Mouse (Mus musculus) heart, postnatal 10 days (tissue): ENCODE measurements around the gene Gsta3. TPM values are rescaled to one million over a fixed set of nuclear protein-coding genes. Genes with fewer than 3 reads are reported as not detected.
"Not testable (repeated sequence)": the region's sequence is repeated elsewhere in the genome, so short reads cannot be mapped to it uniquely, and the experiment has no call there.

Experiments used
- DNase-seq, 2 experiments: peaks; one replicate each; pipeline ENCODE4 v3.0.0; 2021
- intact Hi-C: fragments of 180-260 bp; cut with DNase I; formaldehyde crosslinking; loops from one replicate; pipeline ENCODE4 v1.15.1; 2025
- total RNA-seq, 2 experiments: library from RNA; stranded (reverse); gene quantifications; 2 replicates each; pipeline ENCODE4 v1.2.3; 2021

Gsta3 gene
- total RNA-seq, 2 experiments from 2014 or later = 1.5 to 1.7 TPM

DNA sequence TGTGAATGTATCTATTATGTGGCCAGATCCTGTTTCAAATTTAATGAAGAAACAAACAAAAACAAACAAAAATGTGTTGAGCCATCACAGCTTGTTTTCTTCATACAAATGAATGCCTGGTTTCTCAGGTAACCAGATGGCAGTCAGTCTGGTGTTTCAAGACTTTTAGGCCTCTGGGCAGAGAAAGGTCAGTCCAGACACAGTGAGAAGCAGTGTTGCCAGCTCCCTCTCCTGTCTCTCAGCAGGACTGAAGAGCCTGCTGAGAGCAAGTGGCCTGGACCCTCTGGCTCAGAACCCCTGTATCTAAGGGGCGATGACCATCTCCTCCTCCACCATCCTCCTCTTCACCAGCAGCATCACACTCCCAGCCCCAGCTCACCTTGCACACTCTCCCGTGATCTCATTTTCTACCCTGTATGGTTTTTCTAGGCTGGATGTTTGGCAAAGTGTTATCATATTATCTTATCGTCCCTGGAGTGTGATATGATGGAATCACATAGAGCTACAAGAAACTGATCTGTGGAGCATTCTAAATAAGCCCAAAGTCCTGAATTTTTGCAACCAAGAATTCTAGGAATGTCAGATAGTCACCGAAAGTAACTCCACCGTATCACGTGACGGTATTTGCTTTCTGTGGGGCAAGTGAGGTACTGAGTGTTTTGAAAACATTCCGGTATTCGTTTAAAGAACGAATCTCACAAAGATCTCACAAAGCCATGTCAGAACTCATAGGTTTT lies 12.3 kb downstream of the Gsta3 start:
- intact Hi-C loops = no loop called here
- no peak for DNase-seq

- no peak for DNase-seq
- intact Hi-C loops = no loop called here
Measured at GRCm38 (mm10) chr1:21253303-21253650, 12.9 kb downstream of the Gsta3 start.

DNA sequence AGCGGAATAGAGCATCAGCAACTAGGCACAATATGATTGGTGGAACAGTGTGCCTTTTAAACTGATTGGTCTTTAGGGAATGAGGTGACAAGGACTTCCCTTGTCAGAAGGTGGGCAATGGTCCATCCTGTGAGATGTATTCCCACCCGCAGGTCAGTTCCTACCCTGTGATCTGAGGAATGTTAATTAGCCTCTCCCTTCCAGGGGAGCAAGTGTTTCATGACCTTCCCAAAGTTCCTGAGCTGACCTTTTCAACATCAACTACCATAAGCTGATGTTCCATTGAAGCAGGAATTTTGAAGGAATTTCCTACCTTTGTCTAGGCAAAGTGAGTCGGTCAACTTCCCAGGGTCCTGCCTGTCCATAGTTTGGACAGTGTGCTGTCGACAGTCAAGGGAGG lies 13.5 kb downstream of the Gsta3 start:
- intact Hi-C loops = no loop called here
- no peak for DNase-seq

DNA sequence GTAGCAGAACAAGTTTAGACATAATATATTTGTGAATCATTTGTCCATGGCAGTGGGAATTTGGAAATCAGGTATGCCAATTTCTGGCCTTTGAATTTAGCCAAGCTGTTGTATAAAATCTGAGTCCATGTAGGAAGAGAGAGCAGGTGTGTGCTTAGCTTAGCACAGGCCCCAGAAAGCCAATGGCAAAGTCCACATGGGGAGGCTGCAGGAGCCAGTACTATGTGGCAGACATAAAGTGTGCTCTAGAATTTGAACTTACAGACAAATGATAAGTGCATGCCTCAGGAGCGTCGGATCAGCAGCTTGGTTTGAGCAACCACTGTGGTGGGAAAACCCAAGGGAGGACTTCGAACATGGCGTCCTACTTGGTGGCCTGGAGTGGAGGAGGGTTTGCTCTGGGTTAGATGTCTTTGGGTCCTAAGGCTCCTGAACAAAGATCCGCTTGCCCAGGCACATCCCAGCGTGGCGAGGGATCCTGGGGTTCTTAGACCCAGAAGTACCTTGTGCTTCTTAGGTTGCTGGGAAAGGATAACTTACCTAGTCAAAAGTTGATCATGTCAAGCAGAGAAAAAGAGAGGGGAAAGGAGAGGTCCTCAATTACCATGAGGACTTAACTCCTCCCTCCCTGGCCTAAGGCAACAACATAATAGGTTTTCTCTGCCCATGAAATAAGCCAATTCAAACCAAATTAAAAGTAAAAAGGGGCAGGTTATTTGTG lies 15.4 kb downstream of the Gsta3 start:
- DNase-seq = no peak
- intact Hi-C loops = no loop called here

- intact Hi-C loops = no loop called here
- no peak for DNase-seq
Measured at GRCm38 (mm10) chr1:21256391-21256790, 16.0 kb downstream of the Gsta3 start.

GRCm38 (mm10) chr1:21256871-21257270 lies 16.5 kb downstream of the Gsta3 start:
- intact Hi-C loops = no loop called here
- no peak for DNase-seq

DNA sequence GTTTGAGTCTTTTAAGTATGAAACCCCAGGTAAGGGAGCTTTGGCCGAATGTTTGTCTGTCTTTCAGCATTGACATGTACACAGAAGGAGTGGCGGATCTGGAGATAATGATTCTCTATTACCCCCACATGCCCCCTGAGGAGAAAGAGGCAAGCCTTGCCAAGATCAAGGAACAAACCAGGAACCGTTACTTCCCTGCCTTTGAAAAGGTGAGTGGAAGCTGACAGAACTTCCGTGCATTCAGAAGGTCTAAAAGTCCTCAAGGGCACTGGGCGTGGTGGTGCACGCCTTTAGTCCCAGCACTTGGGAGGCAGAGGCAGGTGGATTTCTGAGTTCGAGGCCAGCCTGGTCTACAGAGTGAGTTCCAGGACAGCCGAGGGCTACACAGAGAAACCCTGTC lies 19.6 kb downstream of the Gsta3 start:
- DNase-seq, intact Hi-C loops: not testable (repeated sequence)

- DNase-seq = no peak
- intact Hi-C loops = no loop called here
Measured at GRCm38 (mm10) chr1:21262401-21262800, 22.0 kb downstream of the Gsta3 start.

GRCm38 (mm10) chr1:21263986-21264385 lies 23.6 kb downstream of the Gsta3 start:
- no peak for DNase-seq
- intact Hi-C loops = no loop called here

- intact Hi-C loops = loop anchor here (5.0 kb wide), 1 partner anchor 78 kb away; no protein-coding TSS in a partner anchor
- DNase-seq = no peak
Measured at GRCm38 (mm10) chr1:21264747-21265146, 24.4 kb downstream of the Gsta3 start.

- intact Hi-C loops = loop anchor here (5.0 kb wide), 1 partner anchor 76 kb away; no protein-coding TSS in a partner anchor
Measured at GRCm38 (mm10) chr1:21266766-21267165, 26.4 kb downstream of the Gsta3 start.

GRCm38 (mm10) chr1:21267466-21267865 lies 27.1 kb downstream of the Gsta3 start:
- intact Hi-C loops = loop anchor here (5.0 kb wide), 1 partner anchor 75 kb away; no protein-coding TSS in a partner anchor
- not testable (repeated sequence) for DNase-seq

More at GRCm38 (mm10) chr1:21266766-21267165, 26.4 kb downstream of the Gsta3 start:
- no peak for DNase-seq

DNA sequence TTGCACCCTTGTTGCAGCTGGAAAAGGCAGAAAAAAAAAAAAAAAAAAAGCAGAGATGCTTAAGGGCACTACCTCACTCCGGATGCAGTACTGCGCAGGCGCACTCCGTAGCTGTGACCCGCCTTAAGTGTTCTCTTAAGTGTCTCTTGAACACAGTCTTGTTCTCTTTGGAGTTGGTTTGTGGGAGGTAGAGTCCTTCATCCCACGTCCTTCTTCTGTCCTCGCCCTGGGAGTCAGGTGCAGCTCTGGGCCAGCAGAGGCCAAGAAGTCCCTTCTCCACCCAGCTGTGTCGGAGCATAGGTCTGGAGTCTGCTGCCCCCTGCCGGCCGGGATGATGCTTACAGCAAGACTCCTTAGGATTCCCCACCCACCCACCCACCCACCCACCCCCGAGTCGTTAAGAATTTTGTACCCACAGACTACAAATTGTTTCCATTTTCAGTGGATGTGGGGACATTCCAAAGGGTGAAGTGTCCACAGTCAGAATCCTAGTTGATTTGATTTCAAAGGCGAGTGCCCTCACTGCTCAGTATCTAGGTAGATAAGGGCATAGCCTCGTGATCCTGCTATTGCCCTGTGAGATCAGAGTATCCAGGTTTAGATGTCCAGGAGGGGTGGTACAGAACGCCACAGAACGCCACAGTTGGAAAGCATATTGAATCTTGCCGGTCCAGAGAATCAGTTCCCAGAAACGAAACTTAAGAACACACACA lies 31.1 kb downstream of the Gsta3 start:
- peak; percentile 73 to 87 for DNase-seq
- intact Hi-C loops = loop anchor here (1.0 to 2.0 kb wide), 3 partner anchors 53 to 333 kb away; partner anchors contain the start of gene Tmem14a

- peak; percentile 5 to 26 for DNase-seq
- intact Hi-C loops = loop anchor here (2.0 kb wide), 1 partner anchor 333 kb away; no protein-coding TSS in a partner anchor
Measured at GRCm38 (mm10) chr1:21272056-21272431, 31.7 kb downstream of the Gsta3 start.

DNA sequence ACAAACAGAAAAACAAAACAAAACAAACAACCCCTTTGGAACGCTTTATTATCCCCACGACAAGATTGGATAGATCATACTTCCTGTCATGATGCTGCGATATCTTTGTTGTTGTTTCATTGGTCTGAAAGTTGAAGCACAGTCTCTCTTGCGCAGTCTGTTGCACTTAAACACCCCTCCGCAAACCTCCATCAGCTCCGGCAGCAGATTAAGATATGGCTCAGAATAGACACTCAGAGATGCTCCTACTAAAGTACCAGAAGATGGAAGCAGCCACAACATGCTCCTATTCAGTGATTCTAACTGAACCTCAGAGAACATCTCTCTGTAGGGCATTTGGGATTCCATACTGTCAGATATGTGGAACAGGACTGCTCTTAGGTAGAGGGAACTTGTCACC lies 32.7 kb downstream of the Gsta3 start:
- no peak for DNase-seq
- intact Hi-C loops = loop anchor here (2.0 kb wide), 1 partner anchor 334 kb away; no protein-coding TSS in a partner anchor

DNA sequence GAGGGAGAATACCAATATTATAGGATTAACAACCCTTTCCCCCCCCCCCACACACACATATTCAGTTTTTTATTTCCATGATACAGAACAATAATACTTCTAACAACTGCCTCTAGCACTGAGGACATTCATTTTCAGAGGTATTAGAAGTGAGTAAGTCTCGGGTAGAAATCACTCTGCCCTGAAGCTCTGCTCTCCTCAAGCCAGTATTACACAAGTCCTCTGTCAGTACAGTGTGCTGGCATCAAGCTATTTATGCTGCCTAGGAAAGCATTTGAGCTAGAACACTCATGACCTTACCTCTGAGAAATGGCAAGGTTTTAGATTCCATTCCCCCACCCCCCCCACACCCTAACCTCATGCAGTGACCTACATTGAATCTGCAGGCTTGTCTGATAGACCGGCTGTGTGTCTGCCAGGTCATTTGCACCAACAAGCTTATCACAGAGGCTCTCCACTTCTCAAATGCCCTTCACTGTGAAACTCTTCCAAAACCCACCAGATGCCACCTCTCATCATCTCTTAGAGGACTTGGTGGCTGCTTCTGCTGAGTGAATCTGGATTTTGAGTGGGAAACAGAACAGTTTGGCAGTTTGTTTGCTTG lies 34.1 kb downstream of the Gsta3 start:
- DNase-seq = peak; percentile 18 to 24
- intact Hi-C loops = loop anchor here (5.0 kb wide), 1 partner anchor 67 kb away; no protein-coding TSS in a partner anchor

GRCm38 (mm10) chr1:21275366-21275765 lies 35.0 kb downstream of the Gsta3 start:
- intact Hi-C loops = loop anchor here (5.0 kb wide), 1 partner anchor 68 kb away; no protein-coding TSS in a partner anchor
- DNase-seq = not testable (repeated sequence)

DNA sequence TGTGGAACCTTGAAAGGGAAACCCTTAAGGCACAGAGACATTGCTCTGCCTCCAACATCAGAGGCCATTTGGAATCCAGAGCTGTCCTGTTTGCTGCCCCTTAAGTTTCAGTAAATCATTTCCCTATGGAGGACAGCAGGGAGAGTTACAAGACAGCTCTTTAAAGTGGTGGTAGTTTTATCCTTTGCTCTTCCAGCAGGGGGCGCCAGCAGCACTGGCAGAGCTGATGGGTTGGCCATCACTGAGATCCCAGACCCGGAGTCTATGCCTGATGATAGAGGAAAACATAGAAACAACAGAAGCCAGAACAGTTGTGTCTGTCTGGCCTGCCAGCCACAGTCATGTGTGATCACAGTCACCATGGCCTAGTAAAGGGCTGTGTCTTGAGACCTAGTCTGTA lies 35.8 kb downstream of the Gsta3 start:
- not testable (repeated sequence) for DNase-seq
- intact Hi-C loops = loop anchor here (5.0 kb wide), 1 partner anchor 69 kb away; no protein-coding TSS in a partner anchor

GRCm38 (mm10) chr1:21280306-21280705 lies 39.9 kb downstream of the Gsta3 start:
- intact Hi-C loops = no loop called here
- DNase-seq = no peak

DNA sequence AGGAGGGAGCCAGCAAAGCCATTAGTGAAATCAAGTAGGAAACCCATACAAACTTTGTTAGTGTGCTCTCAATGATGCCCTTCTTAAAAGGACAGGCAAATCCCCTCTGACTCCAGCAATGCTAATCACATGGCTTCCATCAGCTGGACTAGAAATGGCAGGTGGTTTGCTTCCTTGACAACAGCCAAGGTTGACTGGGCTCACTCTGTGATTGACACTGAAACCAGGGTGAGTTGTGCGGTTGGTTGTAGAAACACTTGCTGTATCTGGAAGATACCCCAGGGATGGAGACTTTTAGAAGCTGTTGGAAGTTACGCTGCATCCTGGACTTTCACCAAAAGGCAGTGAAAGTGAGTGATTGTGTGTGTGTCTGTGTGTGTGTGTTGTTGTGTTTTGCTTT lies 44.3 kb downstream of the Gsta3 start:
- intact Hi-C loops, DNase-seq: not testable (repeated sequence)
